Mouse (Mus musculus) MEL (cell line): ENCODE results near the gene Vmn1r201. TPM values are rescaled to one million over a fixed set of nuclear protein-coding genes. Genes with fewer than 3 reads are reported as not detected.

Experiments used
- DNase-seq: peaks from one replicate; pipeline ENCODE4 v3.0.0; 2011; ENCODE audit warnings: low read depth, low spot score
- H3K27ac ChIP-seq: 2 replicates; pipeline ENCODE4 v1.5.1; 2012; ENCODE audit warnings: low read depth, mild to moderate bottlenecking, control low read depth, low read length, moderate library complexity; ENCODE audit not compliant: control insufficient read depth
- H3K27me3 ChIP-seq, 2 experiments: fragments of 150-350 bp in 1 of 2; sonication (generic) in 1 of 2; 2 replicates each; pipeline ENCODE4 v1.6.1; 2012; ENCODE audit warnings: low read length in 2 of 2, mild to moderate bottlenecking in 2 of 2, improper control_type of control experiment in 1 of 2, moderate library complexity in 1 of 2; ENCODE audit not compliant: insufficient read depth in 2 of 2, control insufficient read depth in 1 of 2
- H3K36me3 ChIP-seq, 2 experiments: 2 replicates each; pipeline ENCODE4 v1.6.1; 2012 to 2014; ENCODE audit warnings: low read length in 2 of 2, improper control_type of control experiment in 1 of 2, inconsistent platforms in 1 of 2, mild to moderate bottlenecking in 1 of 2; ENCODE audit not compliant: insufficient read depth in 2 of 2, control insufficient read depth in 1 of 2
- H3K4me1 ChIP-seq, 2 experiments: fragments of 150-350 bp in 1 of 2; sonication (generic) in 1 of 2; 2 replicates each; pipeline ENCODE4 v1.6.1; 2012; ENCODE audit warnings: low read length in 2 of 2, improper control_type of control experiment in 1 of 2, mild to moderate bottlenecking in 1 of 2; ENCODE audit not compliant: insufficient read depth in 2 of 2, control insufficient read depth in 1 of 2
- H3K4me3 ChIP-seq, 2 experiments: fragments of 150-350 bp in 1 of 2; sonication (generic) in 1 of 2; 2 replicates each; pipeline ENCODE4 v1.5.1; 2012; ENCODE audit warnings: low read depth in 2 of 2, low read length in 2 of 2, mild to moderate bottlenecking in 2 of 2, moderate library complexity in 2 of 2, control low read depth in 1 of 2, improper control_type of control experiment in 1 of 2; ENCODE audit not compliant: control insufficient read depth in 1 of 2, insufficient read depth in 1 of 2
- H3K79me2 ChIP-seq: 2 replicates; pipeline ENCODE4 v1.6.1; 2012; ENCODE audit warnings: mild to moderate bottlenecking, low read length, moderate library complexity; ENCODE audit not compliant: control insufficient read depth, poor library complexity, insufficient read depth
- H3K9ac ChIP-seq: 2 replicates; pipeline ENCODE4 v1.6.1; 2012; ENCODE audit warnings: low read depth, mild to moderate bottlenecking, control low read depth, low read length, moderate library complexity; ENCODE audit not compliant: control insufficient read depth, poor library complexity, severe bottlenecking
- H3K9me3 ChIP-seq: fragments of 150-350 bp; sonication (generic); replicated peaks from 2 replicates; pipeline ENCODE4 v1.6.1; 2012; ENCODE audit warnings: mild to moderate bottlenecking, low read length, improper control_type of control experiment, moderate library complexity; ENCODE audit not compliant: insufficient read depth
- CHD2 ChIP-seq: IDR thresholded peaks from 2 replicates; pipeline ENCODE4 v1.6.1; 2011; ENCODE audit warnings: low read length, improper control_type of control experiment
- E2F4 ChIP-seq: IDR thresholded peaks from 2 replicates; pipeline ENCODE4 v1.6.1; 2011; ENCODE audit warnings: low read depth, low read length, improper control_type of control experiment, borderline replicate concordance
- ELF1 ChIP-seq: IDR thresholded peaks from 2 replicates; pipeline ENCODE4 v1.6.1; 2014; ENCODE audit warnings: low read depth, mild to moderate bottlenecking, inconsistent platforms, low read length, improper control_type of control experiment, moderate library complexity
- ETS1 ChIP-seq: IDR thresholded peaks from 2 replicates; pipeline ENCODE4 v1.6.1; 2012; ENCODE audit warnings: low read depth, mild to moderate bottlenecking, inconsistent platforms, low read length, improper control_type of control experiment, moderate library complexity
- GATA1 ChIP-seq: IDR thresholded peaks from 2 replicates; pipeline ENCODE4 v1.6.1; 2011; ENCODE audit warnings: low read depth, low read length, improper control_type of control experiment
- MEF2A ChIP-seq: IDR thresholded peaks from 2 replicates; pipeline ENCODE4 v1.6.1; 2014; ENCODE audit warnings: low read depth, mild to moderate bottlenecking, inconsistent platforms, low read length, improper control_type of control experiment; ENCODE audit not compliant: poor library complexity, insufficient replicate concordance, severe bottlenecking; ENCODE audit errors: extremely low read depth
- MXI1 ChIP-seq: IDR thresholded peaks from 2 replicates; pipeline ENCODE4 v1.6.1; 2011; ENCODE audit warnings: mild to moderate bottlenecking, low read depth, low read length, improper control_type of control experiment
- MYB ChIP-seq: IDR thresholded peaks from 2 replicates; pipeline ENCODE4 v1.6.1; 2011; ENCODE audit warnings: mild to moderate bottlenecking, low read depth, low read length, improper control_type of control experiment
- NRF1 ChIP-seq: IDR thresholded peaks from 2 replicates; pipeline ENCODE4 v1.6.1; 2014; ENCODE audit warnings: low read depth, mild to moderate bottlenecking, inconsistent platforms, low read length, improper control_type of control experiment, moderate library complexity; ENCODE audit not compliant: poor library complexity, insufficient read depth, severe bottlenecking
- POLR2A ChIP-seq, 2 experiments: IDR thresholded peaks; 2 replicates each; pipeline ENCODE4 v1.6.1; 2011 to 2012; ENCODE audit warnings: low read length in 2 of 2, mild to moderate bottlenecking in 2 of 2, control low read depth in 1 of 2, improper control_type of control experiment in 1 of 2, low read depth in 1 of 2, moderate library complexity in 1 of 2; ENCODE audit not compliant: control insufficient read depth in 1 of 2, insufficient read depth in 1 of 2, poor library complexity in 1 of 2
- POLR2AphosphoS5 ChIP-seq: IDR thresholded peaks from 2 replicates; pipeline ENCODE4 v1.6.1; 2012; ENCODE audit warnings: low read depth, borderline replicate concordance, mild to moderate bottlenecking, inconsistent platforms, low read length, moderate library complexity, mixed read lengths
- RAD21 ChIP-seq: IDR thresholded peaks from 2 replicates; pipeline ENCODE4 v1.6.1; 2011; ENCODE audit warnings: mild to moderate bottlenecking, low read depth, low read length, improper control_type of control experiment
- SIN3A ChIP-seq: IDR thresholded peaks from 2 replicates; pipeline ENCODE4 v1.6.1; 2012; ENCODE audit warnings: low read length, improper control_type of control experiment, inconsistent platforms
- SMC3 ChIP-seq: IDR thresholded peaks from 2 replicates; pipeline ENCODE4 v1.6.1; 2011; ENCODE audit warnings: low read depth, low read length, improper control_type of control experiment
- TAL1 ChIP-seq: IDR thresholded peaks from 2 replicates; pipeline ENCODE4 v1.6.1; 2012; ENCODE audit warnings: mild to moderate bottlenecking, inconsistent platforms, low read length, moderate library complexity, mixed read lengths
- TCF12 ChIP-seq: IDR thresholded peaks from 2 replicates; pipeline ENCODE4 v1.6.1; 2014; ENCODE audit warnings: low read depth, mild to moderate bottlenecking, inconsistent platforms, low read length, improper control_type of control experiment, moderate library complexity
- UBTF ChIP-seq: IDR thresholded peaks from 2 replicates; pipeline ENCODE4 v1.6.1; 2012; ENCODE audit warnings: low read depth, mild to moderate bottlenecking, inconsistent platforms, low read length, improper control_type of control experiment, moderate library complexity, borderline replicate concordance; ENCODE audit not compliant: insufficient read depth
- USF1 ChIP-seq: IDR thresholded peaks from 2 replicates; pipeline ENCODE4 v1.6.1; 2014; ENCODE audit warnings: low read depth, mild to moderate bottlenecking, inconsistent platforms, low read length, improper control_type of control experiment, moderate library complexity
- USF2 ChIP-seq, 2 experiments: IDR thresholded peaks; 2 replicates each; pipeline ENCODE4 v1.6.1; 2011 to 2012; ENCODE audit warnings: improper control_type of control experiment in 2 of 2, low read length in 2 of 2, borderline replicate concordance in 1 of 2, inconsistent platforms in 1 of 2, low read depth in 1 of 2, mild to moderate bottlenecking in 1 of 2; ENCODE audit not compliant: insufficient read depth in 1 of 2
- ZC3H11A ChIP-seq: IDR thresholded peaks from 2 replicates; pipeline ENCODE4 v1.6.1; 2012; ENCODE audit warnings: low read depth, mild to moderate bottlenecking, inconsistent platforms, low read length, improper control_type of control experiment
- ZKSCAN1 ChIP-seq: IDR thresholded peaks from 2 replicates; pipeline ENCODE4 v1.6.1; 2012; ENCODE audit warnings: low read depth, mild to moderate bottlenecking, inconsistent platforms, low read length, improper control_type of control experiment, moderate library complexity
- polyA plus RNA-seq, 2 experiments: library from polyadenylated mRNA; stranded (reverse) in 1 of 2; unstranded in 1 of 2; fragments of >175 nt in 1 of 2; fragments of >200 nt in 1 of 2; gene quantifications; 2 replicates each; pipeline versions ENCODE4 v1.2.1 to v1.2.4; 2012; ENCODE audit warnings: low replicate concordance in 2 of 2, low read depth in 1 of 2; ENCODE audit not compliant: insufficient read length in 2 of 2, insufficient read depth in 1 of 2, missing spikeins in 1 of 2
- total RNA-seq: library from RNA; depleted of rRNA; stranded (reverse); fragments of 300-350 nt; gene quantifications from 2 replicates; pipeline ENCODE4 v1.2.3, GENCODE M21; 2012; rRNA removed

Vmn1r201 gene
- not detected in 2 replicates for total RNA-seq
- polyA plus RNA-seq = not detected

DNA sequence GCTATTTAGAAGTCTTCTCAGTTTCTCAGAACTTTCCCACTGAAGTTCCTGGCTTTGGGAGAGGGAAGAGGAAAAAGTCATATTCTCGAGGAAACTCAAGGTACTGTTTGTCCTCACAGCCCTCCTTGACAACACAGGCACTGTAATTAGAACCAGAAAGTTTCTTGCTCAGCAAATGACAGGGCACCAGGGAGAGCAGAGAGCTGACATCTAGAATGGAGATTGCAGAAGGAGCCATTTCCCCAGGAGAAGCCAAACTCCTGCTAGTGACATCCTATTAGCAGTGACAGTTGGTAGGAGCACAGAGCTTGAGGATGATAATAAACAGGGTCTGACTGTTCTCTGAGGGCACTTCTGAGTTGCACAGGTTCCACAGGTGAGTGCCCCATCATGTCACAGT, at the start of gene Vmn1r201:
Vmn1r201 (plus strand) TSS at position 301 of the 400 bp plus-strand sequence.
- no peak for DNase-seq
- Histone ChIP-seq H3K4me1 (no peaks in the 10 kb centered on the region), H3K27me3 (no peaks in the 10 kb centered on the region), H3K4me3 (no peak within 1 kb of the TSS), H3K9ac (no peak within 1 kb of the TSS), H3K9me3 (no peaks in the 10 kb centered on the region), H3K27ac (no peak within 1 kb of the TSS), H3K79me2 (no peaks in the 10 kb centered on the region), H3K36me3 (no peaks in the 10 kb centered on the region)
- TF ChIP-seq SMC3 = no peak
- TF ChIP-seq TCF12 = no peak
- no peak for TF ChIP-seq E2F4
- no peak for TF ChIP-seq GATA1
- no peak for TF ChIP-seq TAL1
- TF ChIP-seq SIN3A = no peak
- no peak for TF ChIP-seq ETS1
- no peak for TF ChIP-seq POLR2AphosphoS5
- TF ChIP-seq POLR2A (IDR thresholded peaks at IDR 0.05; ENCODE audit: control insufficient read depth in 1 of 2, insufficient read depth in 1 of 2, low read depth in 1 of 2, low read length in 2 of 2, poor library complexity in 1 of 2) = no peak
- no peak for TF ChIP-seq USF1

DNA sequence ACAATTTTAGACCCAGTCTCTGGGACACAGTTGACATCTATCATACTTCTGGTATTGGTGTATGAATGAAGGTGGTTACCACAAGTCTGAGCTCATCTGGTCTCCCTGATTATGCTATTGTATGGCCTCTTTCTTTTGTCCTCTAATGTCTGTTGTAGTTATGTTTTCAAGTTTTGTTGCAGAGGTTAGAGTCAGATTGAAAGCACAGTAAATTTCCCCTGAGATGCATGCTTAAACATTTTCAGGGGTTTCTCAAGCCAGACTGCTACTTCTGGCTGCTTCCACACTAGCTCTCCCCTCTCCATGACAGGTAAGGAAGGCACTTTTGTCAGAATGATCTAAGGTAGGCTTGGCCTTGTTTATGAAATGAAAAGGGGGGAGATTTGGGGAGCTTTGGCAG, 16.6 kb upstream of the Vmn1r201 start:
- no peak overlapping the region for H3K9ac ChIP-seq
- TF ChIP-seq RAD21 (no peak), MXI1 (no peak), NRF1 (no peak), POLR2AphosphoS5 (no peak), USF1 (no peak), MEF2A (no peak), UBTF (no peak), SIN3A (no peak), SMC3 (no peak), CHD2 (no peak), ELF1 (no peak), MYB (no peak), ZC3H11A (no peak), USF2 (IDR thresholded peaks at IDR 0.05; ENCODE audit: borderline replicate concordance in 1 of 2, insufficient read depth in 1 of 2, low read depth in 1 of 2, low read length in 2 of 2) (no peak), ZKSCAN1 (no peak)
- TF ChIP-seq, all 39 proteins: peak for 0
- no peaks in the 10 kb centered on the region for H3K36me3 ChIP-seq
- H3K79me2 ChIP-seq = no peaks in the 10 kb centered on the region
- no peaks in the 10 kb centered on the region for H3K4me1 ChIP-seq
- DNase-seq = no peak
- H3K27ac ChIP-seq = no peak overlapping the region
- H3K4me3 ChIP-seq = no peak overlapping the region
- no peaks in the 10 kb centered on the region for H3K27me3 ChIP-seq
- no peaks in the 10 kb centered on the region for H3K9me3 ChIP-seq
